Mouse (Mus musculus) regulatory T cell (primary cell): ENCODE measurements at regions not wholly inside any gene's neighbourhood (a gene's known extent, or its start where the extent isn't known, plus 50 kb on each side); places are given as distances from the start of the nearest gene placed in this dataset.

ENCODE experiments used
- in situ Hi-C: fragments of 300-600 bp; cut with MboI, MseI; formaldehyde crosslinking; loops from one replicate; pipeline ENCODE4 v1.15.1; 2025; ENCODE audit warnings: high pct_unique_total_duplicates

GRCm38 (mm10) chr13:5767202-5767601 lies 94.1 kb upstream of the Klf6 start:
- in situ Hi-C loops, result loop anchor here (5.0 kb wide), 1 partner anchor 55 kb away; no protein-coding TSS in a partner anchor

GRCm38 (mm10) chr13:5768699-5769098 lies 92.6 kb upstream of the Klf6 start:
- in situ Hi-C loops, result loop anchor here (5.0 kb wide), 1 partner anchor 56 kb away; no protein-coding TSS in a partner anchor

- in situ Hi-C loops, result loop anchor here (5.0 to 10.0 kb wide), 2 partner anchors 57 to 105 kb away; no protein-coding TSS in a partner anchor
These were observed 91.7 kb upstream of the Klf6 start for GRCm38 (mm10) chr13:5769283-5770260.

- in situ Hi-C loops, result loop anchor here (10.0 kb wide), 1 partner anchor 109 kb away; no protein-coding TSS in a partner anchor
These were observed 87.5 kb upstream of the Klf6 start for GRCm38 (mm10) chr13:5773811-5774210.

GRCm38 (mm10) chr13:5778443-5779171 lies 82.7 kb upstream of the Klf6 start:
- in situ Hi-C loops, result loop anchor here (5.0 to 10.0 kb wide), 2 partner anchors 84 to 114 kb away; partner anchors contain the start of gene Klf6

DNA sequence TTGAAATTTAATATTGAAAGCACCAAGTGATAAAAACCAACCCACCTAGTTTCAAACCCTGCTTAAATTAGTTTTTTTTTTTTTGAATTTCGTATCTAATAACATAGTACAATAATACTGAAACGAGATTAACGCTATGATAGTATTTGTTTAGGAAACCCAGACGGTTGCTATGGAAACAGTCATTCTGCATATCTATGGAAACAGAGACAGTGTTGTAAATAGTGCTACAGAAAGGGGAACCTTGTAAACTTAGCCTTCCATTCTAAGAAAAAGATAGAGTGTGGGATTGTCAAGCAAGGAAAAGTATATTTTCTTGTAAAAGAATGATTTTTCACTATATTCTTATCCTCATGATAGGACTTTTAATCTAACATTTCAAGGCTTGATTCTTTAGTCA lies 81.9 kb upstream of the Klf6 start:
- in situ Hi-C loops, result loop anchor here (5.0 to 10.0 kb wide), 2 partner anchors 83 to 115 kb away; partner anchors contain the start of gene Klf6

DNA sequence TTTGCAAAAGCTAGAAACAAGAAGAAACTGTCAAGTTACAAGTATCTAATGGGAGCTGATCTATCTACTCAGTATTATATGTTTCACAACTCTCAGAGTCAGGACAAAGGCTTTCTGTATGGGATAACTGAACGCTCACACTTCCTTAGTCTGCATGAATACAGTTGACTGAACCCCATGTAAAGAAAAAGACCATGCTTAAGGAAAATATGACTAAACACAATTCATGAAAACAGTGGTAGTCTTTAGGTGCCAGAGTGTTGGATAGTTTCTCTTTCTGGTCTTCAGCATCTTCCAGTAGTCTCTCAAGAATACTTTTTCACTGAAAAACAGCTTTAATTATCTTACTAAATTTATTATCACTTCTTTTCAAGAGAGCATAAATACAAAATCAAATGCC lies 78.7 kb upstream of the Klf6 start:
- in situ Hi-C loops, result no loop called here

DNA sequence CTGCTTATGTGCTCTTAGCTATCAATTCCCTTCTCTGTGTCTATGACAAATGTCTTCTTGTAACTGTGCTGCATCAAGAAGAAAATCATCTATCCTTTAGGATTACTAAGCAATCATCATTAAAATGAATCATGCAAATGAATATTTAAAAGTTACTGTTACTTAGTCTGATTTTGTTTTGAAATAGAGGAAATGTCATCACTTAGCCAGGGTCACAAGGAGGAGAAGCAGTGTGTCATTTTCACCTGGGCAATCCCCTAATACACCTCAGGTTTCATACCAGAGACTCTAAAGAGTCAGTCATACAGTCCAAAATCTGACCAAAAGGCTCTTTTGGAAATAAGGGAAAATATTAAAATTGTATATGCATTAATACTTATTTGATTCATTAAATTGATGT lies 74.2 kb upstream of the Klf6 start:
- in situ Hi-C loops, result no loop called here

- in situ Hi-C loops, result no loop called here
These were observed 72.0 kb upstream of the Klf6 start for GRCm38 (mm10) chr13:5789302-5789701.

- in situ Hi-C loops, result no loop called here
These were observed 59.2 kb upstream of the Klf6 start for GRCm38 (mm10) chr13:5802079-5802478.

GRCm38 (mm10) chr13:5802826-5803225 lies 58.5 kb upstream of the Klf6 start:
- in situ Hi-C loops, result no loop called here

DNA sequence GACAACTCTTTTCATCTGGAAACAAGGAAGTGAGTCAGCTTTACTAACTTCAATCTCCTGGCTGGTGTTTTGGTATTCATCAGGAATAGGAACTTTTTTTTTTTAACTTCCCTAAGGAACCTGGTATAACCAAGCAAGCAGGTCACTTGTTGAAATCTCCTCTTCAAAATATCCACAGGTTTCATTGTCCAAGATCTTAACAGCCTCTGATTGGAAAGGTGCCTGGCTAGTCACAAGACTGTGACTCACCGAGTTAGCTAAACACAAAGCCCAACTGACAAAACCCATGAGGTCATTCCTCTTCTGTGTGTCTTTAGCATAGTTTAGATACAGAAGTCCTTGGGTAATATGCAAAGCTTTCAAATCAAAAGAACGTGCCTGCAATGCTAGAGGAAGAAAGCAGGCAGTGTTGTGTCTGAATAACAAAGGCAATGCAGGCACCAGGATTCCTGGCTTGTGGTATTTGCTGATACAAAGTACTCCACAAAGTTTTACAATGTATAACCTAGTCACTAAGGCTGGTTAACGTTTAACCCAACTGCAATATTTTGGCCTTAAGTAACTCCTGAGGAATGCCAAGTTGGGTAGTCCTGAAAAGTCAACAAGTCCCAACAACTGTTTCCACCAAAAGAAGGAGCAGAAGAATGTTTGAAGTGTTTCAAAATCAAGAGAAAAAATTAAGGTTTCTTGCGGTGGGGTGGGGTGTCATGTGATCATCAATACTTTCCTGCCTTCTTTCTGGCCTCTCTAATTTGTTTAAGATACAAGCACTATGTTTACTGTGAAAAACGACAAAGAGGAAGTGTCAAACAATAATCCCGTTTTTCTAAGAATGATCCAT lies 57.5 kb upstream of the Klf6 start:
- in situ Hi-C loops, result no loop called here

GRCm38 (mm10) chr13:5804381-5804941 lies 56.8 kb upstream of the Klf6 start:
- in situ Hi-C loops, result no loop called here

GRCm38 (mm10) chr13:5808380-5808779 lies 52.9 kb upstream of the Klf6 start:
- in situ Hi-C loops, result no loop called here
